Mouse (Mus musculus) 416B (cell line): Measurements from ENCODE around the gene Rnf214.
A peak's percentile ranks its signal among the peaks of the same experiment; 100 is the strongest.

Experiments used
- DNase-seq: peaks from one replicate; pipeline ENCODE4 v3.0.0; 2011; ENCODE audit warnings: low read depth

Gene Rnf214

GRCm38 (mm10) chr9:45906355-45907077 is at the start of gene Rnf214, which contains the start of gene Pcsk7:
Rnf214 (minus strand) TSS chr9:45906911.
Pcsk7 (plus strand) TSS chr9:45906497.
- DNase-seq: peak; percentile 85

GRCm38 (mm10) chr9:45955107-45955963 is 48.6 kb upstream of the Rnf214 start, which contains the start of gene Sidt2:
Sidt2 (minus strand) TSS chr9:45955258.
- peak; percentile 87 for DNase-seq

GRCm38 (mm10) chr9:45954294-45955106 is 47.8 kb upstream of the Rnf214 start:
- DNase-seq: peak; percentile 61

GRCm38 (mm10) chr9:45953511-45954293 is 47.0 kb upstream of the Rnf214 start:
- peak; percentile 44 for DNase-seq

- no peak for DNase-seq
Measured at GRCm38 (mm10) chr9:45952890-45953289, 46.2 kb upstream of the Rnf214 start.

- no peak for DNase-seq
Measured at GRCm38 (mm10) chr9:45952057-45952456, 45.3 kb upstream of the Rnf214 start.

GRCm38 (mm10) chr9:45946872-45947183 is 40.1 kb upstream of the Rnf214 start:
- peak; percentile 33 for DNase-seq

GRCm38 (mm10) chr9:45946182-45946871 is 39.6 kb upstream of the Rnf214 start:
- DNase-seq: no peak

- peak; percentile 33 for DNase-seq
Measured at GRCm38 (mm10) chr9:45945721-45946120, 39.0 kb upstream of the Rnf214 start.

- DNase-seq: peak; percentile 46
Measured at GRCm38 (mm10) chr9:45944506-45945400, 38.0 kb upstream of the Rnf214 start.

GRCm38 (mm10) chr9:45943628-45944505 is 37.2 kb upstream of the Rnf214 start:
- DNase-seq: no peak

- DNase-seq: no peak
Measured at GRCm38 (mm10) chr9:45942916-45943315, 36.2 kb upstream of the Rnf214 start.

GRCm38 (mm10) chr9:45942464-45942863 is 35.8 kb upstream of the Rnf214 start:
- DNase-seq: no peak

- DNase-seq: peak; percentile 9
Measured at GRCm38 (mm10) chr9:45941329-45941888, 34.7 kb upstream of the Rnf214 start.

- DNase-seq: no peak
Measured at GRCm38 (mm10) chr9:45939794-45940193, 33.1 kb upstream of the Rnf214 start.

GRCm38 (mm10) chr9:45938952-45939637 is 32.4 kb upstream of the Rnf214 start:
- no peak for DNase-seq

- no peak for DNase-seq
Measured at GRCm38 (mm10) chr9:45938088-45938487, 31.4 kb upstream of the Rnf214 start.

GRCm38 (mm10) chr9:45936883-45937282 is 30.2 kb upstream of the Rnf214 start:
- peak; percentile 78 for DNase-seq
